ENCODE assay signal across 8 mouse cellular contexts in genomic region chr9:34912996-34913395, GRCm38 (mm10).
A peak's percentile ranks its signal among the peaks of the same experiment; 100 is the strongest.
DNase-seq lines count a peak whose midpoint lies in the region; ATAC-seq and TF ChIP-seq lines count a peak whose summit lies in the region.
"Had no signal": no experiment of that assay in that cellular context is flagged by ENCODE, and none has a peak within 500 bp of the region (broad histone marks: within the 10 kb centered on the region; RNA-seq: fewer than 3 reads in every experiment).

No protein-coding gene starts in this region.

- no peaks in the 10 kb centered on the region for H3K36me3 ChIP-seq in MEL (ENCODE audit: control insufficient read depth in 1 of 2, insufficient read depth in 2 of 2, low read length in 2 of 2)
- no peaks in the 10 kb centered on the region for H3K36me3 ChIP-seq in embryonic facial prominence, embryonic 11.5 days (replicated peaks; ENCODE audit: control insufficient read depth, insufficient read depth, low read depth, low read length)
- no peaks in the 10 kb centered on the region for H3K36me3 ChIP-seq in kidney, postnatal 0 days (ENCODE audit: insufficient read depth, low read length)

- no peaks in the 10 kb centered on the region for H3K4me1 ChIP-seq in MEL (ENCODE audit: control insufficient read depth in 1 of 2, insufficient read depth in 2 of 2, low read length in 2 of 2)
- H3K4me1 ChIP-seq in embryonic facial prominence, embryonic 11.5 days (ENCODE audit: control insufficient read depth, insufficient read depth, low read length): no peaks in the 10 kb centered on the region
- no peaks in the 10 kb centered on the region for H3K4me1 ChIP-seq in kidney, postnatal 0 days (replicated peaks; ENCODE audit: insufficient read depth, low read length)

- no peak for TF ChIP-seq EP300 in MEL (IDR thresholded peaks at IDR 0.05; ENCODE audit: low read depth in 1 of 2, low read length in 2 of 2)

- H3K4me3 ChIP-seq in MEL (ENCODE audit: control insufficient read depth in 1 of 2, insufficient read depth in 1 of 2, low read depth in 2 of 2, low read length in 2 of 2): no peak overlapping the region
- no peak overlapping the region for H3K4me3 ChIP-seq in embryonic facial prominence, embryonic 11.5 days (ENCODE audit: low read depth, low read length)
- no peak overlapping the region for H3K4me3 ChIP-seq in kidney, postnatal 0 days (replicated peaks; ENCODE audit: low read depth, low read length)
- H3K4me3 ChIP-seq: erythroblast, embryonic 14.5 days had no signal

- no peak overlapping the region for H3K9ac ChIP-seq in MEL (ENCODE audit: control insufficient read depth, low read depth, low read length, poor library complexity, severe bottlenecking)
- H3K9ac ChIP-seq in embryonic facial prominence, embryonic 11.5 days (replicated peaks; ENCODE audit: low read length): no peak overlapping the region
- H3K9ac ChIP-seq in kidney, postnatal 0 days (ENCODE audit: low read depth, low read length): no peak overlapping the region

- no peak for TF ChIP-seq RAD21 in MEL (IDR thresholded peaks at IDR 0.05; ENCODE audit: low read depth, low read length)

- no peaks in the 10 kb centered on the region for H3K27me3 ChIP-seq in MEL (ENCODE audit: control insufficient read depth in 1 of 2, insufficient read depth in 2 of 2, low read length in 2 of 2)
- no peaks in the 10 kb centered on the region for H3K27me3 ChIP-seq in embryonic facial prominence, embryonic 11.5 days (ENCODE audit: control insufficient read depth, insufficient read depth, low read length)
- no peaks in the 10 kb centered on the region for H3K27me3 ChIP-seq in kidney, postnatal 0 days (ENCODE audit: insufficient read depth, low read length)

- H3K4me2 ChIP-seq in embryonic facial prominence, embryonic 11.5 days (ENCODE audit: low read depth, low read length): no peak overlapping the region
- H3K4me2 ChIP-seq in kidney, postnatal 0 days (ENCODE audit: low read length): no peak overlapping the region

- ATAC-seq in embryonic facial prominence, embryonic 11.5 days (replicated peaks; ENCODE audit: insufficient number of reproducible peaks, low FRiP score, low TSS enrichment, low read depth): no peak
- ATAC-seq in kidney, postnatal 0 days (replicated peaks; ENCODE audit: low FRiP score, low read depth): no peak

- no peaks in the 10 kb centered on the region for H3K79me2 ChIP-seq in MEL (ENCODE audit: control insufficient read depth, insufficient read depth, low read length, poor library complexity)

- H3K9me3 ChIP-seq in MEL (replicated peaks; ENCODE audit: insufficient read depth, low read length): no peaks in the 10 kb centered on the region
- no peaks in the 10 kb centered on the region for H3K9me3 ChIP-seq in embryonic facial prominence, embryonic 11.5 days (replicated peaks; ENCODE audit: control insufficient read depth, low read length)
- H3K9me3 ChIP-seq in kidney, postnatal 0 days (replicated peaks; ENCODE audit: low read length): no peaks in the 10 kb centered on the region

- TF ChIP-seq POLR2A in MEL (IDR thresholded peaks at IDR 0.05; ENCODE audit: control insufficient read depth in 1 of 2, insufficient read depth in 1 of 2, low read depth in 1 of 2, low read length in 2 of 2, poor library complexity in 1 of 2): no peak

- WGBS in embryonic facial prominence, embryonic 11.5 days: 2% methylated on average over 5 of the region's 5 CpGs
- WGBS in kidney, postnatal 0 days: 2% methylated on average over 5 of the region's 5 CpGs

- DNase-seq in A20 (ENCODE audit: low read depth, low spot score) (peak; percentile 35), MEL (ENCODE audit: low read depth, low spot score) (peak; percentile 57)
- DNase-seq in embryonic facial prominence, embryonic 11.5 days (ENCODE audit: low spot score): peak; percentile 91
- DNase-seq in kidney, postnatal 0 days (ENCODE audit: low spot score): peak; percentile 84
- DNase-seq in neural tube, embryonic 10.5 days (ENCODE audit: extremely low spot score, low spot score): peak; percentile 81
- no peak for DNase-seq in B cell, adult 2 months
- no peak for DNase-seq in layer of hippocampus, adult 18-20 months (ENCODE audit: low spot score in 2 of 2)

- no peak for TF ChIP-seq CTCF in MEL (IDR thresholded peaks at IDR 0.05 in 2 of 3, conservative IDR thresholded peaks at IDR 0.05 in 1 of 3; ENCODE audit: control insufficient read depth in 1 of 3, insufficient read depth in 1 of 3, low read depth in 2 of 3, low read length in 3 of 3, poor library complexity in 1 of 3, severe bottlenecking in 1 of 3)
- TF ChIP-seq CTCF in kidney, postnatal 0 days (IDR thresholded peaks at IDR 0.05; ENCODE audit: low read depth): no peak

- no peak overlapping the region for H3K27ac ChIP-seq in MEL (ENCODE audit: control insufficient read depth, low read depth, low read length)
- no peak overlapping the region for H3K27ac ChIP-seq in embryonic facial prominence, embryonic 11.5 days (replicated peaks; ENCODE audit: low read depth, low read length)
- no peak overlapping the region for H3K27ac ChIP-seq in kidney, postnatal 0 days

TF ChIP-seq in MEL, 35 proteins besides CTCF, POLR2A, EP300 and RAD21:
- no peak for TF ChIP-seq ZKSCAN1 (IDR thresholded peaks at IDR 0.05; ENCODE audit: low read depth, low read length)
- no peak for TF ChIP-seq USF2 (IDR thresholded peaks at IDR 0.05; ENCODE audit: borderline replicate concordance in 1 of 2, insufficient read depth in 1 of 2, low read depth in 1 of 2, low read length in 2 of 2)

Comparison
In these comparisons a context has a peak if more than half of its experiments do, and no peak if none do; other contexts are left out.
1. DNase-seq: peak in A20 (single experiment), MEL (single experiment), embryonic facial prominence, embryonic 11.5 days (single experiment), kidney, postnatal 0 days (single experiment) and neural tube, embryonic 10.5 days (single experiment); none in B cell, adult 2 months (0 of 2) and layer of hippocampus, adult 18-20 months (0 of 2).